Mouse (Mus musculus) mouse trophoblast stem cell (cell line): ENCODE results near the gene Foxo1.

Experiments used
- in situ Hi-C, 2 experiments: fragments of 300-500 bp; cut with MseI, MboI; formaldehyde crosslinking; loops; 2 replicates in 1 of 2; 3 replicates in 1 of 2; pipeline ENCODE4 v1.15.1; 2025

The Foxo1 gene

DNA sequence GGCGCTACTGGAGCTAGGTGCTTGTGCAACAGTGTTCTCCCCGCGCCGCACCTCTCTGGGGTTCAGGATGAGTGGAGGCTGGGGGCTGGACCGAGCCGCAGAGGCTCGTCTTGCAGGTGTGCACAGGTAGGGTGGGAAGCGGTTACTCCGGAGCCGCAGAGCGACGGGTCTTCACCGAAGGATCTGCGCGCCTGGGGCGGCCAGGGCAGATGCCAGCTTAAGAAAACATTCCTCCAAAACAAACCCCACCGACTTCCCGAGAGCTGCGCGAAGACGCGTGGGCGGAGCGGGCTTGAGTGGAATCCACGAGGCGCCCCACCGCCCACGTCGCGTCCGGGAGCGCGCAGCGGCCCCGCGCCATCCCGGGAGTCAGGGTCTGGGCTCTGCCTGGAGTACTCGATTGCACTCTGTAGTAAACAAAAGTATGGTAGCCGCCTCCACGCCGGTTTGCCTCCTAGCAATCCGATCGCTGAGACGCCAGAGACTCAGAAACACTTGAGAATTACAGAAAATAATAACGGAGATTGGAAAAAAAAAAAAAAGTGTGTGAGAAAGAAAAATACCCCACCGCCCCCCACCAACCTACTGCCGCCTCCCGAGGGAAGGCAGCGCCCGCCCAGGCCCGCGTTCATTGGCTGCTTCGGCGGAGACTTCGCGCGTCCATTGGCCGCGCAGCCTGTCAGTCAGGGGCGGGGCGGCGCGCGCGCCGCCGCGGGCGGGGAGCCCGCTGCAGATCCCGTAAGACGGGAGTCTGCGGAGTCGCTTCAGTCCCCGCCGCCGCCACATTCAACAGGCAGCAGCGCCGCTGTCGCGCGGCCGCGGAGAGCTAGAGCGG is at the start of gene Foxo1:
Foxo1 (plus strand) TSS at position 685 of the 835 bp plus-strand sequence.
- in situ Hi-C loops, result loop anchor here (10.0 to 25.0 kb wide), 2 partner anchors 494 to 577 kb away; no protein-coding TSS in a partner anchor

DNA sequence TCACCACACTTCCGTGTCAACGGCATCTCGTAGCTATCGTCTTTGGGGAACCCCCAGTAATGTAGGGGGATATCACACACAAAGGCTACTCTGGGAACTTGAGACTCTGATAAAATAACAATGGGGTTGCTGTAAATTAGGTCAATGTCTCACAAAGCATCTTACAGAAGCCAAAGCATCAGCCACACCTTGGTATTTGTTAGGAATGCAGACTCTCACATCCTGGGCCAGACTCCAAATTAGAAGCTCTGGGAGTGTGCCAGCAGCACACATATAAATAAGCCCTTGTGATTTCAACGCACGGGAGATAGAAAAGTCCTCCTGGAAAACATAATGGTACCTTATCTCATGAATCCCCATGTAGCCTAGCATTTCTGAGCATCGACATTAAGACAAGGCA is 49.3 kb upstream of the Foxo1 start:
- in situ Hi-C loops, result no loop called here

DNA sequence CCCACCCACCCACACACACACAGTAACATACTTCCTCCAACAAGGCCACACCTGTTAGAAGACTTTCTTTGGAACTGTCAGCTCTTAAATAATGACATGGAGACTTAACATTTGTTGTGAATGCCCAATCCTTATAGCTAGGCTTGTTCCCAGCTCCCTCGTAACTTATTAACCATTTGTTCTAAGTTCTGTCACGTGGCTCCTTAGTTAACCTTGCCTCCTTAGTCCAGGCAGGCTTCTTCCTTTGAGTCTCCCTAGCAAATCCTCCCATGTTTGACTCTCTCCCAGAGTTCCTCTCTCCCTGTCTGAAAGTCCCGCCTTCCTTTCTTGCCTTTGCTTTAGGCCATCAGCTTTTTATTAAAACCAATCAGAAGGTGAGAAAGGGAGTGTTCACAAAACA is 47.1 kb upstream of the Foxo1 start:
- in situ Hi-C loops, result no loop called here

DNA sequence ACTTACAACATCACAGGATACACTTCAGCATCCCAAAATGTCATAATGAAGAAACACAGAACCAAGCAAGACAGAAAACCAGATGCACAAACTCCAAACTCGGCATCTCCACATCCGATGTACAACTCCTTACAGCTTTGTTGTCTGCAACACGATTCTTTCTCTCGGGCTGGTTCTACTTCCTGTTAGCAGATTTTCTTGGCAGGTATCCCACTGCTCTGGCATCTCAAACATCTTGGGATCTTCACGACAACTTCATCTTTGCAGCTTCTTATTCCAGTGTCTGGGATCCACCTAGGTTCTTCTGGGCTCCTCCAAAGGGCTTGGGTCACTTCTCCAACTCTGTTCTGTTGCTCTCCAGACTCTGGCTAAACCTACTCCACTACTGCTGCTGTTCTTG is 46.2 kb upstream of the Foxo1 start:
- in situ Hi-C loops, result no loop called here

DNA sequence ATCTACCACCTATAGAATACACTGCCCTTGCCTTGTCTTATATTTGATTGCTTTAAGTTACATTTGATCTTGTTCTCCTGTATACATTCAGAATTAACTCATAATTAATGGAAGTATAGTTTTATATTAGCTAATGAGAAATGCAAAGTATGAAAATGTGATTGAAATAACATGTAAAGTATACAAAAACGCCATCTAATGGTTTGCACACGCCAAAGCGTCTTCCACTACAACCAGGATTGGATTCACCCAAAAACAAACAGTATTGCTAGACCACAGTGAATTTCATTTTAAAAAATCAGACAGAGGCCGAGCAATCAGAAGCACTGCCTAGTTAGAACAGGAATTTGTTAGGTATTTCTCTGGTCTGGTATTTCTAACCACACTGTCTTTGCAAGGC is 31.6 kb upstream of the Foxo1 start:
- in situ Hi-C loops, result no loop called here

DNA sequence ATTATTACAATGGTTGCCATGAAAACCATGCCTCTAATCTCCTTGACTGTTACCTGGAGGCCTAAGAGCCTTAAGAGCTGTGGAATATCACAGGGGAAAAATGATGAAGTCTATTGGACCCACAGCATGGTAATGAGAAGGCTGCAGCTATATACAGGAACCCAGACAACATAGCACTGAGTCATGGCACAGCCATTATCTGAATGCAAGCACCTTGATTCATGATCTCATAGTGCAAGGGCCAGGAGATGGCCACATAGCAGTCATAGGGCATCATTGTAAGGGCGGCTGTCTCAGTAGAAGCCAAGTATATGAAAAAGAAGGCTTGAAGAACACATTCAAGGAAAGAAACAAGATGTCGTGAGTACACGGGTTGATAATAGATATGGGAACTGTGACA is 31.0 kb upstream of the Foxo1 start:
- in situ Hi-C loops, result no loop called here

DNA sequence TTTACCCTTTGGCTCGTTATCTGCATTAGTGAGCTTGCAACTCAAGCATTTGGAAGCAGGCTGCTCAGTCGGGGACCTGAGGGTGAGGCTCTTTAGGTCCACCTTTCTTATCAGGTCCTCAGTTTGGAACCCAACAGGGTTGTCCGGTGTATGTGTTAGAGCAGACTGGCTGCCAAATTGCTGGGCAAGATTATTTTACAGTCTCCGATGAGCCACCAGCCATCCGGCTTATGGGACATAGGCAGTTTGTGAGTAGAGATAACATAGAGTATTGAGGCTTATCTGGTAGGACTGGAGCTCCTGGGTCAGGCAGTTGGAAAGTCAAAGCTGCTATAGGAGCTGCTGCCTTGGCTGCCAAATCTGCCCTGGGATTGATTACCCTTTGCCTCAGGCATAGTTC is 27.1 kb upstream of the Foxo1 start:
- in situ Hi-C loops, result no loop called here

DNA sequence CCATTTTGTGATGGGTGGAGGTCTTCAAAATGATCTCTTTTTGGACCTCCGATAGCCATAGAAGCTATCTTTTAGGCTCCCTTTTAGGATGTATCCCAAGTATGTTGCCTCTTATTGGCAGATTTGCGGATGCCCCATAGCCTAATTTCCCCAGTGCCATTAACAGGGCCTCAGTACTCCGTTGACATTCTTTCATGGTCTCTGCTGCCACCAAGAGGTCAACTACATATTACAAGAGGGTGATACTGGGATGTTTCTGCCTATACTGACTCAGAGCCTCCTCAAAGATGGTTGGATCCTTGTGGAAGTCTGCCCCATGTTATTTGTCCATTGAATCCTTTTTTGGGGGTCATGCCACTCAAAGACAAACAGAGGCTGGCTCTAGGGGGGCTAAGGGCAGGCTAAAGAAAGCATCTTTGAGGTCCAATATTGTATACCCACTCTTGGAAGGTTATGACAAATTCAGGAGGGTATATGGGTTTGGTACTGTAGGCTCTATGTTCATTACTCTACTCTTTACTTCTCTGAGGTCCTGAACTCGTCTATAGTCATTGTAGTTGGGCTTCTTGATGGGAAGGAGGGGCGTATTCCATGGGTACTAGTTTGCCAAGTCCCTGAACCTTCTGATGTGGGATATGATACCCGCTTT is 25.6 kb upstream of the Foxo1 start:
- in situ Hi-C loops, result no loop called here

DNA sequence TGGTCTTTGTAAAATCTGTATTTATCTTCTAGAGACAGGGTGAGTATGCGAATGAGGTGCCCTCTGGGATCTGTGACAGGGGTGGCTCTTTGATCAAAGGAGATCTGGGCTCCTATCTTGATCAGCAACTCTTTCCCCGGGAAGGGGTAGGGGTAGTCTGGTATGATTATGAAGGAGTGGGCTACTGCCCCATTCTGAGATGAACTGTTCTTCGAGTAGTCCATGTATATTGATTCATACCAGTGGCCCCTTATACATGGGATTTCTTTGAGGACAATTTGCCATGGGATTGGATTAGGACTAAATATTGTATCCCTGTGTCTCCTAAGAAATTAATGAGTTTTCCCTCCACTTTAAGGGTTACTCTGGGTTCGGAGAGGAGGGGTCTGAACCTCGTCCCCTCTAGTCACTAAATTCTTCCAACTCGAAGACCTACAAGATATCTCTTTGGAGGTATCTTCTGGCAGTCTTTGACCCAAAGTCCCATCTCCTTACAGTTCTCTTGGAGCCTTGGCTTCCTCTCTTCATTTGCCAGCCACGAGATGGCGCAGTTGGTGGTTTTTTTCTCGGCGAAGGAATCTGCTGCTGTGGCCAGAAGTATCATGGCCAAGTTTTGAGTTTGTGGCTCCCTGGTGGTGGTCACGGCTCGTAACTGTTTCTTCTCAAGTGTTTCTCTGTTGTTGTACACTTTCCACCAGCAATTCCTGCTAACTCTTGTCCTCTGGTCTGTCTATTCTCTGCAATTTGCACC is 24.7 kb upstream of the Foxo1 start:
- in situ Hi-C loops, result no loop called here

DNA sequence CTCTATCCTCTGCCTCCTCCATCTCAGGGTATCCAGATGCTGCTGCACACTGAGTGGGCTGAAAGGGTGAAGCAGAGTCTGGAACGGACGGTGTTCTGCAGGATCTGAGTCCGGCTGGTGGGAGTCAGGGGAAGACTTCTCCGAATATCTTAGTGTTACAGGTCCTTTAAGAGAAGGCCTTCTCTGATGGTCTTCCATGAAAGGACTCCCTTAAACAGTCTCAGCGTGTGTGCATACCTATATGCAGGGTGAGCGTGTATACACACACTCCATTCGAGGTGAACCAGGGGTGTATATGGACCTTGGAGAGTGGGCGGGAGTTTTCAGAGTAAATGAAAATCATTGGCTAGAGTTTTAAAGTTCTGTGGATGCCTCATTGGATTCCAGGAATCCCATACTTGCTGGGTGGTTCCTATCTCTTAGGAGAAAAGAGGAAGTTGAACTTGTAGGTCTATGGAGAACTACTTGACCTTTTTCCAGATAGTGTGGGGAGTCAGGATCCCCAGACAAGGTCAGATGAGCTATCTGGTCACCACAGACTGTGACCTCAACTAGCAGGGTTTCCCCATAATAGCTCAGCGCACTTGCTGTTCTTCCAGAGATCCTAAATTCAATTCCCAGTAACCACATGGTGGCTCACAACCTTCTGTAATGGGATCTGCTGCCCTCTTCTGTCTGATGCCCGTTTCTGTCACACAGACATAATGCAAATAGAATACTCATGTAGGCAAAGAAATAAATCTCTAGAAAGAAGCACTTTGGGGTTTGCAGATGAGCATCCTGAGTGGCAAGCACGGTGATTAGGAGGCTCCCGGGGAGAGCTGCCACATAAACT is 21.9 kb upstream of the Foxo1 start:
- in situ Hi-C loops, result no loop called here

DNA sequence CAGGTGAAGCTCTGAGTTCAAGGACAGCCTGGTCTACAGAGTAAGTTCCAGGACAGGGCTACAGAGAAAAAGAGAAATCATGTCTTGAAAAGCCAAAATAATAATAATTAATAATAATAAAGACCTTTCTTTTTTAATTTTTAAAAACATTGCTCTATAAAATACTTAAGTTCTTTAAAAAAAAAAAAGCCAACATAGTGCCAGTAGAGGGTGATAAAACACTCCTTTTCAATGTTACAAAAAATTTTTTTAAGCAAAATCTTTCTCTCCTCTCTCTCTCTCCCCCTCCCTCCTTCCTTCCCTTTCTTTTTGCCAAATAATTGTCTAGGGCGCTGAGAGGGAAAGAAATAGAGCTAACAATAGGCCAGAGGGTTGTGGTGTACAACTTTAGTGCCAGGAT is 17.0 kb upstream of the Foxo1 start:
- in situ Hi-C loops, result loop anchor here (10.0 to 25.0 kb wide), 3 partner anchors 511 to 674 kb away; no protein-coding TSS in a partner anchor

DNA sequence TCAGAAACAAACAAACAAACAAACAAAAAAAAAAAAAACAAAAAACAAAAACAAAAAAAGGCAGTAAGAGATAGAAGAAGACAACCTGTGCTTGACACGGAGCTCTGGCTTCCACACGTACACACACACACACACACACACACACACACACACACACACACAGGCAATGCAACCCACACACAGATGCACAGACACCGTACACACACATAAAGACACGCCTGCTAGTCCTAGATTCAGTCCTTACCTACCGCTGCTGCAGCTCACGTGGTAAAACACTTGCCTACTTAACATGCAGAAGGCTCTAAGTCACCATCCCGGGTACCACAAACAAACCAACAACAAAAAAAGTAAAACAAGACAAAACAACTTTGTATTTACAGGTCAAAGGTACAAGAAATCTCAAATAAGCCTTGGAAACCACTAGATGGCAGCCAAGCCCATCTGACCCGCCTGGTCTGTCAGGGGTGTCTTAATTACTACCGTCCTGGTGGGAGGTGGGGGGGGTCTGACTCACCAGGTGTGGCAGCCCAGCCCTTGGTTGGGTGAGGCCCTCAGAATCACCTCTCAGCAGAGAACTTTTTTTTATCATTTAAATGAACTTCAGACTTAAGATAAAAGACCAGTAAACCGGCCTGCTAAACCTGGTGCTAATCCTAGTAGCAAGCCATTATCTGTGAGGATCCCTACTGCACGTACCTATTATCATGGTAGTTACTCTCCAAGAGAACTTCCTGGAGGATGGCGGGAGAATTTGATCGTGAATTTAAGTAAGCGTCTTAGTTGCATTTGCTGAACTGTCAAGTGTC is 14.3 kb upstream of the Foxo1 start:
- in situ Hi-C loops, result loop anchor here (10.0 to 25.0 kb wide), 3 partner anchors 508 to 671 kb away; no protein-coding TSS in a partner anchor

DNA sequence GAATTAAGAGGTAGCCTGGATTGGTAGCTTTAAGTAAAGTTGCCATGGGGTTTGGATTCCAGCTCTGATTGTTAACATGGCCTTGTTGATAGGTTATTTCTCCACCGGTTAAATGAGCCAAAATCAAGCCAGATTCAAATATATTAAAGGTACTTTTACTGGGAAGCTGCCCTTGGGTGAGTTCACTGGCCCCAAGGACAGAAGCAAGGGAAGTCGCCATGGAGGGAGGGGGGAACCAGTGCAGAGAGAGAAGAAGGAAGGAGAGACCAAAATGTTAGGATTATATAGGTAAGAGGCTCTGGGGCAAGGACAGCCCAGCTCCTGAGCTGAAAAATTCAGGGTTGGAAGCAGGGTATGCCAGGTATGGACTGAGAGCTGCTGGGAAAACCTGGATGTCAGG is 13.6 kb upstream of the Foxo1 start:
- in situ Hi-C loops, result loop anchor here (10.0 to 25.0 kb wide), 3 partner anchors 508 to 670 kb away; no protein-coding TSS in a partner anchor

DNA sequence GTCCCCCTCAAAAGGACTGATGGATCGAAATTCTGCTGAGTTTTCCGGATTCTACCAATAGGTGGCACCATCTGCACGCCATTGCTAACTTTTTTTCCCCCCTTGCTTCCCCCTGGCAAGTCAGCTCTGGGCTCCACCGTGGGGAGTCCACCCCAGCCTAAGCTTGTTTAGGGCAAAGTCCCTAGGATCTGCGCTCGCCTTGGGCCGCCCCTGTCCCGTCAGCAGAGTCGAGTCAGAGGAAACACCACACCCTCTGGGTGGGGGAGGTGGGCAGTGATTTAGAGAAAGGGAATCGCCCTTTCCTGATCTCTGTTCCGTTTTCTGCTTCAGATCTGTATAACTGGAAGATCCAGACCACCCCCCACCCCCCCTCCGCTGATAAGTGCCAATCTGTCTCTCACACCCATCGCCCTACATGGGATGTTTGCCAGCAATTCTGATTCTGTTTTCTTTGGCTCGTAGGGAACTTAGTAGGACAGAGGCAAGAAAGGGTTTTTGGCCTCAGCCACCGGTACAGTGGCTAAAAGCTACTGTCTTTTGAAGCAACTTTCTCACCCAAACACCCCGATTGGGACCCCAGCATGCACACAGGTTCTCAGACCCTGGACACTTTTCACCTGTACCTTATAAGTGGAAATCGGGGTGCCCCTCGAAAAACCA is 10.2 kb upstream of the Foxo1 start:
- in situ Hi-C loops, result loop anchor here (10.0 to 25.0 kb wide), 3 partner anchors 504 to 667 kb away; no protein-coding TSS in a partner anchor

DNA sequence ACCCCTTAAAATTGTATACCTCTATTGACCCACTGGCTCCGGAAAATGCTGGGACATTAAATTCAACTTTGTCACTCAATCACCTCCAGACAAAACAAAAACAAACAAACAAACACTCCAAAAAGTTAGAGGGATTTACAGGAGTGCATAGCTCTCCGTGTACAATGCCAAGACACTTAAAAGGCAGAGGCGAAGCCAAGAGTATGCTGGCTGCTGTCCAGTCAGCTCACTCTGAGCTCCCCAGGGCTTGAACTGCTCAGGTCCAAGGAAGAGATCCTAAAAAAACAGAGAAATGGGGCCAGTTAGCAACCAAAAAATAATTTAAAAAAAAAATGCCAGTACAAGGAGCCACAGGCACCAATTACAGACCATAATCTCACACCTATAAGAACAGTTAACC is 9.6 kb upstream of the Foxo1 start:
- in situ Hi-C loops, result loop anchor here (10.0 to 25.0 kb wide), 3 partner anchors 504 to 666 kb away; no protein-coding TSS in a partner anchor

DNA sequence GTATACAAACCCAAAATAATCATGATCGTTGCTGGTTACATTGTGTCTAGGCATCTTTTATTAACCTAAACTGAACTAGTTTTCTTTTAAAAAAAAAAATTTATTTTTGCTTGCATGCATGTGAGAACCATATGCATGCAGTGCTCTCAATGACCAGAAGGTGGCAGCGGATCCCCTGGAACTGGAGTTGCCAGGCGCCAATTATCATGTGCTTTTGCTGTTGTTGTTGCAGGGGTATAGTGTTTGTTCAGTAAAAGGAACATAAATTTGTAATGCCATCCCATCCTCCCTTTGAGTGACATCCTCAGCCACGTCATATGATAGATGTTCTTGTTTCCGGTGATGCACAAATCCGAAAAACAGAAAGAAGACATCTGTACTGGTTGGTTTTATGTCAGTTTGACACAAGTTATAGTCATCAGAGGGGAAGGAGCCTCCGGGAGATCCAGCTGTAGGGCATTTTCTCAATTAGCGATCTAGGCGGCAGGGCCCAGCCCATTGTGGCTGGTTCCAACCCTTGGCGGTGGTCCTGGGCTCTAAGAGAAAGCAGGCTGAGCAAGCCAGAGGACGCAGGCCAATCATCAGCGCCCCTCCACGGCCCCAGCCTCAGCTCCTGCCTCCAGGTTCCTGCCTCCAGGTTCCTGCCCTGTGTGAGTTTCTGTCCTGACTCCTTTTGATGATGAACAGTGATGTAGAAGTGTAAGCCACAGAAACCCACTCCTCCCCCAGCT is 5.5 kb upstream of the Foxo1 start:
- in situ Hi-C loops, result loop anchor here (10.0 to 25.0 kb wide), 2 partner anchors 500 to 582 kb away; no protein-coding TSS in a partner anchor

DNA sequence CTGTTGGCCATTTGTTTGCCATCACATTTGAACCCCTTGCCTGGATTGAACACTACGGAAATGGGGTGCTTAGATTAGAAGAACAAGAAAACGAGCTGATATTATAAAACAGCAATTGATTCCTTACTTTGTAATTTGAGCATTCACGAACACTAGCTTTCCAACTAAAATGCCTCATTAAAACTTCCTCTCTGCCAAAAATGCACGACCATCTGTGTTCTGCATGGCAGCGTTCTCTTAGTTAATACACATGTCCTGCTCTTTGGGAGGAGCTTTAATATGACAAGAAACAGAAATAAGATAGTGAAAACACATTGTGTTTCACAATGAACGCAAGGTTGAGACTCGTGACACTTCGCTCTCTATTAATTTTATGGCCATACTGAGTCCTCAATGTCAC is 3.8 kb upstream of the Foxo1 start:
- in situ Hi-C loops, result loop anchor here (10.0 to 25.0 kb wide), 2 partner anchors 498 to 580 kb away; no protein-coding TSS in a partner anchor

DNA sequence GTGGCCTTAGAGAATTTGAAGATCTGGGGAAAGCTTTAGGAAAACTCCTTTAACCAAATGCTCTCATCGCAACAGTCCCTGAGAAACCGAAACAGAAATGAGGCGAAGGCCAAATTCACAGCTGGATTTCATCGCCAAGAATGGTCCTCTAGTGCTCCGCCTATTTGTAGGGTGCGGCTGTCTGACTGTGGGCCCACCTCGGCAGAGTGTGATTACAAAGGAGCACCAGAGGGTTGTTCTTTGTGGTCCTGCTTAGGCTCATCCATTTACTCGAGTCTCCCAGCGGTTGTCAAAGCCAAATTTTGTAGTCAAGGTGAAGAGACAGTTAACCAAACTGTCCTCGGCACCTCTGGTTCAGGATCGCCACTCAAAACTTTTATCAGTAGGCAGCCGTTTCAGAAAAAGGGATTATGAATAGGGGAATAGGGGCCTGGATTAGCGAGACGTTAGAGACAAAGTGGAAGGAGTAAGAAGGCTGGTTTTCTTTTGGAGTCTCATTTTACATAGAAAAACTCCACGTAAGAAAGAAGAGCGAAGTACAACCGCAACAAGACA is 1.5 kb upstream of the Foxo1 start:
- in situ Hi-C loops, result loop anchor here (10.0 to 25.0 kb wide), 2 partner anchors 496 to 578 kb away; no protein-coding TSS in a partner anchor
